In genomic region chr19:35493721-35494120, GRCm38 (mm10) we compare ENCODE assay signal across 11 mouse cellular contexts.
"Had no signal": no experiment of that assay in that cellular context is flagged by ENCODE, and none has a peak within 500 bp of the region (broad histone marks: within the 10 kb centered on the region; RNA-seq: fewer than 3 reads in every experiment).

No protein-coding gene starts in this region.

- H3K9ac ChIP-seq: intestine, embryonic 15.5 days; kidney, embryonic 15.5 days; limb, embryonic 12.5 days; liver, embryonic 12.5 days; midbrain, embryonic 12.5 days had no signal

- H3K27me3 ChIP-seq: intestine, embryonic 15.5 days; kidney, embryonic 15.5 days; limb, embryonic 12.5 days; liver, embryonic 12.5 days; midbrain, embryonic 12.5 days had no signal

- H3K9me3 ChIP-seq: intestine, embryonic 15.5 days; kidney, embryonic 15.5 days; limb, embryonic 12.5 days; liver, embryonic 12.5 days; midbrain, embryonic 12.5 days had no signal

- DNase-seq: kidney, adult 2 months; kidney, postnatal 25 days; layer of hippocampus, postnatal 36 days; lung, postnatal 36 days; right cerebral cortex, postnatal 25 days; thymus, postnatal 36 days had no signal

- H3K27ac ChIP-seq: intestine, embryonic 15.5 days; kidney, embryonic 15.5 days; limb, embryonic 12.5 days; liver, embryonic 12.5 days; midbrain, embryonic 12.5 days had no signal

- ATAC-seq: intestine, embryonic 15.5 days; liver, embryonic 12.5 days had no signal

- H3K4me2 ChIP-seq: intestine, embryonic 15.5 days; kidney, embryonic 15.5 days; limb, embryonic 12.5 days; liver, embryonic 12.5 days; midbrain, embryonic 12.5 days had no signal

- H3K4me3 ChIP-seq: intestine, embryonic 15.5 days; kidney, embryonic 15.5 days; limb, embryonic 12.5 days; liver, embryonic 12.5 days; midbrain, embryonic 12.5 days had no signal

- H3K36me3 ChIP-seq: intestine, embryonic 15.5 days; kidney, embryonic 15.5 days; limb, embryonic 12.5 days; liver, embryonic 12.5 days; midbrain, embryonic 12.5 days had no signal

- H3K4me1 ChIP-seq: intestine, embryonic 15.5 days; kidney, embryonic 15.5 days; limb, embryonic 12.5 days; liver, embryonic 12.5 days; midbrain, embryonic 12.5 days had no signal
